Mouse (Mus musculus) forebrain, embryonic 11.5 days (tissue): ENCODE data around the gene Slc39a7. TPM values are rescaled to one million over a fixed set of nuclear protein-coding genes. Genes with fewer than 3 reads are reported as not detected.

Experiments used
- ATAC-seq: fragments of 200-750 bp; cut with Nextera tagmentation; replicated peaks from 2 replicates; pipeline ENCODE4 v1.8.0; 2017; ENCODE audit warnings: moderate TSS enrichment; ENCODE audit not compliant: low FRiP score
- DNase-seq: peaks from one replicate; pipeline ENCODE4 v3.0.0-alpha.2; 2017; ENCODE audit warnings: low spot score
- H3K27ac ChIP-seq: fragments of 300-500 bp; sonication (generic); 2 replicates; pipeline ENCODE4 v1.5.1; 2014; ENCODE audit warnings: low read depth, low read length
- H3K27me3 ChIP-seq: fragments of 300-500 bp; sonication (generic); 2 replicates; pipeline ENCODE4 v1.6.1; 2014; ENCODE audit warnings: mild to moderate bottlenecking, low read length, mixed read lengths; ENCODE audit not compliant: control insufficient read depth, insufficient read depth
- H3K36me3 ChIP-seq: fragments of 300-500 bp; sonication (generic); 2 replicates; pipeline ENCODE4 v1.6.1; 2014; ENCODE audit warnings: mild to moderate bottlenecking, low read length, moderate library complexity, mixed read lengths; ENCODE audit not compliant: control insufficient read depth, insufficient read depth
- H3K4me1 ChIP-seq: fragments of 300-500 bp; sonication (generic); replicated peaks from 2 replicates; pipeline ENCODE4 v1.6.1; 2014; ENCODE audit warnings: low read length, mixed read lengths; ENCODE audit not compliant: control insufficient read depth, insufficient read depth
- H3K4me2 ChIP-seq: fragments of 300-500 bp; sonication (generic); 2 replicates; pipeline ENCODE4 v1.6.1; 2014; ENCODE audit warnings: low read depth, mild to moderate bottlenecking, low read length, moderate library complexity, mixed read lengths; ENCODE audit not compliant: severe bottlenecking
- H3K4me3 ChIP-seq: fragments of 300-500 bp; sonication (generic); 2 replicates; pipeline ENCODE4 v1.5.1; 2014; ENCODE audit warnings: low read depth, low read length
- H3K9ac ChIP-seq: fragments of 300-500 bp; sonication (generic); 2 replicates; pipeline ENCODE4 v1.6.1; 2014; ENCODE audit warnings: low read length
- H3K9me3 ChIP-seq: fragments of 300-500 bp; sonication (generic); 2 replicates; pipeline ENCODE4 v1.6.1; 2016; ENCODE audit warnings: low read length, mixed read lengths; ENCODE audit not compliant: control insufficient read depth
- WGBS: fragments of 180-500 bp; shearing (Covaris S2); extraction: QIAGEN DNeasy Blood & Tissue Kit; methylation state at CpG from one replicate; pipeline ENCODE4 v1.1.7; 2014; 5-methylcytosine and 5-hydroxymethylcytosine counted together
- polyA plus RNA-seq: library from polyadenylated mRNA; unstranded; fragments of >200 nt; fragmentation: Nextera tagmentation; extraction: Ambion mirVana; gene quantifications from 2 replicates; pipeline ENCODE4 v1.2.1, GENCODE M21; 2014

The Slc39a7 gene
- polyA plus RNA-seq, 1 experiment from 2014 or later = 99.6 TPM

DNA sequence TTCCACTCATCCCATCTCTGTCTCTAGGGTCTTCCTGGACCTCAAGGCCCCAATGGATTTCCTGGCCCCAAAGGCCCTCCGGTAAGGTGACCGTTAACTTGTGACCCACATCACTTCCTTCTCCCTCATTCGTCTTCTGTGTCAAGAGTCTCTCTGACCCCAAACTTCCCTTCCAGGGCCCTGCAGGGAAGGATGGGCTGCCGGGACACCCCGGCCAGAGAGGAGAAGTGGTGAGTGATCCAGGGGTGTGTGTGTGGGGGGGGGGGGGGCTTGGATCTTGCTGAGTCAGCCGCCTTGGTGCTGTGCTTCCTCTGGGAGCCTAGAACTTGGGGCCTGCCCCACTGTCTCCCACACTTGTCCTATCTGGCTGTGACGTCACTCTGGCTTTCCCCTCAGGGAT, 25.7 kb upstream of the Slc39a7 start:
- Histone ChIP-seq H3K9ac (no peak overlapping the region), H3K36me3 (no peaks in the 10 kb centered on the region), H3K4me3 (no peak overlapping the region), H3K27me3 (no peaks in the 10 kb centered on the region), H3K27ac (no peak overlapping the region), H3K9me3 (no peaks in the 10 kb centered on the region), H3K4me2 (no peak overlapping the region), H3K4me1 (no peaks in the 10 kb centered on the region)
- ATAC-seq (no peak), DNase-seq (no peak)
- WGBS = 85% methylated on average over 7 of the region's 7 CpGs

DNA sequence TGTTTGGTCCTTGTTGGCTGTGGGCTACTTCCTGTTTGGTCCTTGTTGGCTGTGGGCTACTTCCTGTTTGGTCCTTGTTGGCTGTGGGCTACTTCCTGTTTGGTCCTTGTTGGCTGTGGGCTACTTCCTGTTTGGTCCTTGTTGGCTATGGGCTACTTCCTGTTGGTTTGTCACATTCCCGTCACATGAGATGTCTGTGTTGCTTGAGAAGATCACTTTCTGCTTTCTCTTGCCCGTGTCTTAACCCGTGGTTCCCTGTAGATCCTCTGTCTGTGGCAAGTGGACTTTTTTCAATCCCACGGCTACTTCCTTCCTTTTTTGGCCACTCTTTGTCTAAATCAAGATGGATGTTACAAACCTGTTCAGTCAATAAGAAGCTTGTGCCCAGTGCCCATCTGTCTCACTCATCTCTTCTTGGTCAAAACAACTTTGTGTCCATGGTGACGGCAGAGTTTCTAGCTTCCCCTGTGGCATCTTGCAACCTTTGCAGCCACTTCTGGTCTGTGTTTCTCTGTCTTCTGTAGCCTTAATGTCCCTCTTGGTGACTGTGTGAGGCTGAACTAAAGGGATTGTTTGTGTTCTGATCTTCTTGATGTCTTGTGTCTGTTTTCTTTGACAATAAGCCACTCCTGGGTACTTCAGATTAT, 16.0 kb upstream of the Slc39a7 start:
- no peak overlapping the region for H3K9ac ChIP-seq
- 94% methylated on average over 5 of the region's 5 CpGs for WGBS
- H3K36me3 ChIP-seq = no peaks in the 10 kb centered on the region
- no peaks in the 10 kb centered on the region; the same call in 1 of the 2 replicates for H3K9me3 ChIP-seq
- ATAC-seq (no peak), DNase-seq (no peak)
- H3K4me1 ChIP-seq = no peaks in the 10 kb centered on the region
- no peak overlapping the region for H3K27ac ChIP-seq
- H3K27me3 ChIP-seq = no peaks in the 10 kb centered on the region
- no peak overlapping the region for H3K4me2 ChIP-seq
- no peak overlapping the region for H3K4me3 ChIP-seq

DNA sequence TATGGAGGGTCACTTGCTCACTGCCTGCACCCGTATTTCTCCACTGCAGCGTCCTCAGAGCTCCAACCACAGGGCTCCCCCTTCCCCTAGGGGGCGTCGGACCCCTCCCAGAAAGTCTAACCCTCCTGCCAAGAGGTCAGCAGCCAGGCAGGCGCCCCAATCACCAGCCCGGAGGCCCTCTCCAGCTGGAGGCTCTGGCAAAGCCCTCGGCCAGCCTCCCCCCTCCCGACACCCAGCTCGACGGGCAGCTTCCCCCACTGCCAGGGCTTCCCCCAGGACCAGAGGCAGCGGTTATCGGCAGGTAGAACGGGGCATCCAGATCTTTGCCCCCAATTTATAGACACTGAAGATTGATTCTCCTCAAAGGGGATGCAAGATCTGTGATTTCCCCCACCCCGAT, 14.5 kb upstream of the Slc39a7 start:
- Histone ChIP-seq H3K27ac (no peak overlapping the region), H3K9me3 (no peaks in the 10 kb centered on the region; the same call in 1 of the 2 replicates), H3K27me3 (no peaks in the 10 kb centered on the region), H3K9ac (no peak overlapping the region), H3K4me1 (0 out of 2 replicates have a peak, but pooled peaks cover 1% of the 10 kb centered on the region), H3K36me3 (no peaks in the 10 kb centered on the region), H3K4me3 (no peak overlapping the region), H3K4me2 (no peak overlapping the region)
- no peak for DNase-seq
- no peak for ATAC-seq
- WGBS = 79% methylated on average over 14 of the region's 14 CpGs

DNA sequence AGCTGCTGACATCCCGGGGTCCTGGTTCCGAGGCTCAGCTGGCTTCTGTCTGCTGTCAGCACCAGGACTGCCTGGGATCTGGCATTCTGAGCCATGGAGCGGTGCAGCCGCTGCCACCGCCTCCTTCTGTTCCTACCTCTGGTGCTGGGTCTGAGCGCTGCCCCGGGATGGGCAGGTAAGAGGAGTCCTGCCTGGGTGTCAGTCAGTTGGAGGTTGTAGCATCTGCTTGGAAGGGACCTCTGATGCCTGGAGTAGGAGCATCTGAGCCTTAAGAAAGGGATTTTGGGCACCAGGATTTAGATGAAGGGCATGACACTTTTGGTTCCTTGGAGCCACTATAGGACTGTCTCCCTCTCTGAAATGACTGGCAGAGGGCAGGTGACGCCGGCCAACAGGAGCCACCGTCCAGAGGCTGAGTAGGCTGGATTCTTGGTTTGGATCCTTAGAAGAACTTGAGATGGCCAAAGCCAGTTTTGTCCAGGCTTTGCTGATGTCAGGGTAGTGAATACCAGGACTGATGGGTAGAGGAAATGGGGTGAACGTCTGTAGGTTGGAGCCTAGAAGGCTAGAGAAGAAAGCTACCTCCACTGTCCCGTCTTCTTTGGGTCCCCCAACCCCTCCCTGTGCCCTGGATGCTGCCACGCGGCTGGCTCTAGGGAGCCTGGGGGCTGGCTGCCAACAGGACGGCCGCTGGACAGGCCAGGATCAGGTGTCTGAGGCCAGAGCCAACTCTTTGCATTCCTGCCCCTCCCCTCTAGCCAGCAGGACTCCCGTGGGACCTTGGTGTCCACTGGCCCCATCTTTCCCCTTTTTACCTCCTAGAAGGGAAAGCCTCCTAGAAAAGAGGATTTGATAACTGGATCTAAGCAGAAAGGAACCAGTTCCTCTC, 8.3 kb upstream of the Slc39a7 start:
- DNase-seq = no peak
- no peak overlapping the region; the same call in 1 of the 2 replicates for H3K9ac ChIP-seq
- 34% methylated on average over 17 of the region's 17 CpGs for WGBS
- H3K4me3 ChIP-seq = no peak overlapping the region; the same call in 1 of the 2 replicates
- H3K27ac ChIP-seq = no peak overlapping the region
- no peaks in the 10 kb centered on the region for H3K27me3 ChIP-seq
- peak; percentile 1; the same call in 1 of the 2 replicates for ATAC-seq
- H3K4me2 ChIP-seq = peak overlapping the region; percentile 52
- no peaks in the 10 kb centered on the region for H3K9me3 ChIP-seq
- peaks cover 19% of the 10 kb centered on the region for H3K4me1 ChIP-seq
- H3K36me3 ChIP-seq = peaks cover 14% of the 10 kb centered on the region; the same call in 1 of the 2 replicates

DNA sequence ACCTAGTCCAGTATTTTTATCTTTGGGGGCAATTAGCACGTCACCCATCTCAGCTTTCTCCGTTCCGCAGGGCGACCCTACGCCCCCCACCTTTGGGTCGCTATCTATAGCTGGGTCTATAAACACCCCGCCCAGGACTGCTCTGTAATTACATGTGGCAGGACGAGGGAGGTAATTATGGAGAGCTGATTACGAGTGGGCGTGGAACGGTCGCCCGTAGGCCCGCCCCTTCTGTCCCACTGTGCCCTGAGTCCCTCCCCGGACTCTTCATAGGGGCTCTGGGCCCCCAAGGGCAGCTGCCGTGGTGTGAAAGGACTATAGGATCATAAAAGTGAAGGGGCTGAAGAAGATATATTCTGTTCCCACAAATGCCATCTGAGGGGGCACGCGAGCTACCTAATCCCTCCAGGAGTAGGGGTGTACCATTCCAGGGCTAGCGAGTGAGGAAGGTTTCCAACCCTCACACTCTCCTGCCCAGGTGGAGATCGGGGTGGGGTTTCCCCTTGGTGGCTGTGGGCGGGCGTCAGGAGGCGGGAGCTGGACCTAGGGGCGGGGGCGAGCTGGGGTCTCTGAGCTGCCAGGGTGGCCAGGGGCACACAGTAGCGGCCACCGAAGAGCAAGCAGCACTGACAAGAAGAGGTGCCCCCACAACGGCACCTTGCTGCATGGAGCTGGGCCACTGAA, 7.5 kb upstream of the Slc39a7 start, which contains the start of gene Col11a2:
Col11a2 (plus strand) TSS at position 560 of the 684 bp plus-strand sequence.
- no peak within 1 kb of the TSS for H3K27ac ChIP-seq
- H3K4me3 ChIP-seq = peak within 1 kb of the TSS; percentile 2
- WGBS = 10% methylated on average over 28 of the region's 28 CpGs
- no peak for DNase-seq
- H3K4me2 ChIP-seq = peak within 1 kb of the TSS; percentile 52
- peak; percentile 68 for ATAC-seq
- peak within 1 kb of the TSS; percentile 1 for H3K9ac ChIP-seq
- no peaks in the 10 kb centered on the region for H3K9me3 ChIP-seq
- peaks cover 14% of the 10 kb centered on the region; the same call in 1 of the 2 replicates for H3K36me3 ChIP-seq
- no peaks in the 10 kb centered on the region for H3K27me3 ChIP-seq
- H3K4me1 ChIP-seq = peaks cover 19% of the 10 kb centered on the region

DNA sequence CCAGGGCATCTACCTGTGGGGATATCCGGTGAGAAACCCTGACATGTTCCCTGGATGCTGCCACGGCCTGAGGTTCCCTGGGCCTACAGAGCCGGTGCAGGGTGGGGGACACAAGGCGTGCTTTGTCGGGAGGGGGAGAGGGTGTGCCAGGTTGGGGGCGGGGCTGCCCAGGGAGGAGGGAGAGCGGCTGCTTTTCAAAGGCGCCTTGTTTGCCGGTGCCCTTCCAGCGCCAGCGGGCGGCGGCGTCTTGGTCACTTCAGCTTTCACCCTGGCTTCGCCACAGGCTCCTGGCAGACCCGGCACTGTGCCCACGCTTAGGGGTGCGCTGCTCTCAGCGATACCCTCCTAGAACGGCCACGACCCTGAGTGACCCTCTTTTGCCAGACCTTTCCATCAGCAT, 7.0 kb upstream of the Slc39a7 start:
- H3K9me3 ChIP-seq = no peaks in the 10 kb centered on the region
- peaks cover 19% of the 10 kb centered on the region for H3K4me1 ChIP-seq
- DNase-seq (peak; percentile 71), ATAC-seq (peak; percentile 57)
- H3K9ac ChIP-seq = peak overlapping the region; percentile 1
- H3K4me3 ChIP-seq = peak overlapping the region; percentile 2; the same call in 1 of the 2 replicates
- 13% methylated on average over 17 of the region's 21 CpGs for WGBS
- no peaks in the 10 kb centered on the region for H3K27me3 ChIP-seq
- peaks cover 14% of the 10 kb centered on the region; the same call in 1 of the 2 replicates for H3K36me3 ChIP-seq
- peak overlapping the region; percentile 52 for H3K4me2 ChIP-seq
- H3K27ac ChIP-seq = no peak overlapping the region

DNA sequence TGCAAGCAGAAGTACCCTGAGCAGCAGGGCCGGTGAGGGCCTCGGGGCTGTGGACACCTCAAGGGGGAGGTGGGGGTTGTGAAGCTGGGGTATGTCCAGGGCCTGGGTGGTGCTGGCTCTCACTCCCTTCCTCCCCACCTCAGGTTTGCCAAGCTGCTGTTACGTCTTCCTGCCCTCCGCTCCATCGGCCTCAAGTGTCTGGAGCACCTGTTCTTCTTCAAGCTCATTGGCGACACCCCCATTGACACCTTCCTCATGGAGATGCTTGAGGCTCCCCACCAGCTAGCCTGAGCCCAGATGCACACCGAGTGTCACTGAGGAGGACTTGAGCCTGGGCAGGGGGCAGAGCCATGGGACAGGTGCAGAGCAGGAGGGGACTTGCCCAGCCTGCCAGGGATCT, 5.8 kb upstream of the Slc39a7 start:
- 88% methylated on average over 7 of the region's 7 CpGs for WGBS
- Histone ChIP-seq H3K4me1 (peaks cover 24% of the 10 kb centered on the region), H3K9me3 (no peaks in the 10 kb centered on the region), H3K9ac (no peak overlapping the region), H3K27me3 (no peaks in the 10 kb centered on the region), H3K4me3 (no peak overlapping the region), H3K27ac (no peak overlapping the region), H3K36me3 (peaks cover 14% of the 10 kb centered on the region; the same call in 1 of the 2 replicates), H3K4me2 (no peak overlapping the region)
- DNase-seq (no peak), ATAC-seq (no peak)

DNA sequence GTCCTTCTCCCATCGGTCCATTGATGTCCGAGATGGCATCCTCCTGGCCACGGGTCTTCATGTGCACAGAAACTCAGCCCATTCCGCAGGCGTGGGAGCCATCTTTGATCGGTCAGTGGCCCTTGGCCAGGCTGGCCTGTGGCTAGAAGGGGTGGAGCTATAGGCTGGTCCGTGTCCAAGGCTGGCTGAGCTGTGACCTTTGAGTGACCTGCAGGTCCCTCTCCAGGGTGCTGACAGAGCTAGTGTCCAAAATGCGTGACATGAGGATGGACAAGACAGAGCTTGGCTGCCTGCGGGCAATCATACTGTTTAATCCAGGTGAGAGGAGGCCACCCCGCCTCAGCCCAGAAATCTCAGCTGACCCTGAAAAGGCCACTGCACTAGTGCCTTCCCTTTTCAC, 5.2 kb upstream of the Slc39a7 start:
- peaks cover 24% of the 10 kb centered on the region for H3K4me1 ChIP-seq
- H3K36me3 ChIP-seq = peaks cover 14% of the 10 kb centered on the region; the same call in 1 of the 2 replicates
- no peak for DNase-seq
- H3K27me3 ChIP-seq = no peaks in the 10 kb centered on the region
- no peak overlapping the region for H3K9ac ChIP-seq
- H3K9me3 ChIP-seq = no peaks in the 10 kb centered on the region
- WGBS = 84% methylated on average over 10 of the region's 10 CpGs
- H3K4me3 ChIP-seq = no peak overlapping the region
- no peak overlapping the region for H3K4me2 ChIP-seq
- no peak for ATAC-seq
- H3K27ac ChIP-seq = no peak overlapping the region
